Mouse (Mus musculus): ENCODE measurements at regions not wholly inside any gene's neighbourhood (a gene's known extent, or its start where the extent isn't known, plus 50 kb on each side); places are given as distances from the start of the nearest gene placed in this dataset.

DNA sequence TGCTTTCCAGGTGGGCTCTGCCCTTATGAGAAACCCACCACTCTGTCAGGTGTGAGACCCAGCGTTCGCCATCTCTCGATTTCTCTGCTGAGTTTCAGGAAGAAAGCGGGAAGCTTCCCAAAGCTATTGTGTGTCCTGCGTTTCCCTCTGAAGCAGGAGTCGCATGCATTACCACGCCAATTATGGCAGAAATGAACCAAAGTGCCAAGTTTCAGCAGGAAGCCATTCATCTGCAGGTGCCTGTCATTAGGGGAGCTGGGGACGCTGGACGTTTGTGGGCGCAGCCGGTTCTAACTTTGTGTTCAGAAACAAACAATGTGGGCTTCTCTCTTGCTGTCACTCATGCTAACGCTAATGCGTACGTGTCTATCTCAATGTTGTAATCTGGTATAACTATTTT is 91.3 kb upstream of the Card11 start:
- Histone ChIP-seq H3K27ac (no peak overlapping the region), H3K27me3 (replicated peaks) (no peaks in the 10 kb centered on the region), H3K4me2 (no peak overlapping the region), H3K9ac (no peak overlapping the region), H3K9me3 (no peaks in the 10 kb centered on the region), H3K4me3 (replicated peaks) (no peak overlapping the region), H3K4me1 (no peaks in the 10 kb centered on the region), H3K36me3 (no peaks in the 10 kb centered on the region)
- WGBS: 64% methylated on average over 14 of the region's 14 CpGs
- no peak for ATAC-seq (ENCODE audit: insufficient read depth, low FRiP score, low read depth)

DNA sequence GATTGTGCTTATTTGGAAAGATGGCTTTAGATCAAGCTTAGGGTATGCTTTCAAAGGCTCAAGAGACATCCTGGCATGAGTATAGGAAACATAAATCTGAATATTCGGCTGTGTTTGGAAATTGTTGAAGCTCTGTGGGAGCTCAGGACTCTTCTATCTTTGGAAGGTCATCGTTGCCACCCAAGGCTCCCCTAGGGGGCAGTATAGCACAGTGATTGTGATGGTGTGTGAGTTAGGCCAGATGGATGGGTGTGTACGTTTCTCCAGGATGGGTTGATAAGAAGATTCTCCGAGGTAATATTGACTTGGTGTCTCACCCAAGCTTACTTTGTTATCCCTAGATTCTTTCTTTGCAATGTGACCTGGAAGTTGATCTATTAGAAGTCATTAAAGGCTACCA is 93.3 kb upstream of the Card11 start:
- Histone ChIP-seq H3K27me3 (replicated peaks) (no peaks in the 10 kb centered on the region), H3K9ac (no peak overlapping the region), H3K36me3 (no peaks in the 10 kb centered on the region), H3K4me3 (replicated peaks) (no peak overlapping the region), H3K4me2 (no peak overlapping the region), H3K27ac (no peak overlapping the region), H3K4me1 (no peaks in the 10 kb centered on the region), H3K9me3 (no peaks in the 10 kb centered on the region)
- no peak for ATAC-seq (ENCODE audit: insufficient read depth, low FRiP score, low read depth)
- WGBS: 41% methylated on average over 4 of the region's 4 CpGs

DNA sequence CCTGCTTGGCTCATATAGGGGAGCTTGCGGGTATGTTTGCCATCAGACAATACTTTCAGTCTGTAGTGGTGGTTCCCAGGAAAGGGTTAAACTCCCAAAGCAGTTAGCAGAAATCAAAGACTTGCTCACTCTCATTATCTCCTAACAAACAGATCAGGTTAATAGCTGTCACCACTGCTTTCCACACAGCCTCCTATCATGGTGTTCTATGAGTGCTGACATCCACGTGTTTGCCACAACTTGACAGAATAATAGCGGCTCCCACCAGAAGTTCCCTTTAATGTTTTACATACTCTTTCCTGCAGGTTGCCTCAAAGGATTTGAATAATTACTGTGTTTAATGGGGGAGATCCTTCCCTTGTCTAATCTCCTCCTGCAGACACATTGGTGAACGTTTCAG is 97.5 kb upstream of the Card11 start:
- Histone ChIP-seq H3K4me1 (0 out of 2 replicates have a peak, but pooled peaks cover 3% of the 10 kb centered on the region), H3K4me2 (no peak overlapping the region), H3K27ac (no peak overlapping the region), H3K4me3 (replicated peaks) (no peak overlapping the region), H3K27me3 (replicated peaks) (no peaks in the 10 kb centered on the region), H3K9me3 (no peaks in the 10 kb centered on the region), H3K36me3 (no peaks in the 10 kb centered on the region), H3K9ac (no peak overlapping the region)
- WGBS: 57% methylated on average over 4 of the region's 4 CpGs
- no peak for ATAC-seq (ENCODE audit: insufficient read depth, low FRiP score, low read depth)

DNA sequence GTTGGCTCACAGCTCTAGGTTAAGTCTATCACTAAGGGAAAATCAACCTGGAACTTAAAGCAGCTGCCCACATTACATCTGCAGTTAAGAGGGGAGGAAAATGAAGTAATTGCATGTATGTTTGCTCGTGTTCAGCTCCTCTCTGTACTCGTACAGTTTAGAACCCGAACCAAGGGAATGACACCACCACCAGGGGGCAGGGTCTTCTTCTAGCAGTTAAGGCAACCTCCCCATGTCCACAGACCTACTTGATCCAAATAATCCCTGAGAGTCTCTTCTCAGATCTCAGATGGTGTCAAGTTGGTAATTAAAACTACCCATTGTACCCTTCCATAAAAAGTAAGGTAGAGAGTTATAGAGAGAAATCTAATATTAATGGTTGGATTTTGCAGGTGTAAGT is 111.3 kb upstream of the Card11 start:
- WGBS: 94% methylated on average over 3 of the region's 3 CpGs
- Histone ChIP-seq H3K4me1 (no peaks in the 10 kb centered on the region; the same call in 1 of the 2 replicates), H3K27me3 (replicated peaks) (no peaks in the 10 kb centered on the region), H3K9ac (no peak overlapping the region), H3K27ac (no peak overlapping the region), H3K4me3 (replicated peaks) (no peak overlapping the region), H3K4me2 (no peak overlapping the region), H3K36me3 (no peaks in the 10 kb centered on the region), H3K9me3 (no peaks in the 10 kb centered on the region)
- ATAC-seq (ENCODE audit: insufficient read depth, low FRiP score, low read depth): no peak

DNA sequence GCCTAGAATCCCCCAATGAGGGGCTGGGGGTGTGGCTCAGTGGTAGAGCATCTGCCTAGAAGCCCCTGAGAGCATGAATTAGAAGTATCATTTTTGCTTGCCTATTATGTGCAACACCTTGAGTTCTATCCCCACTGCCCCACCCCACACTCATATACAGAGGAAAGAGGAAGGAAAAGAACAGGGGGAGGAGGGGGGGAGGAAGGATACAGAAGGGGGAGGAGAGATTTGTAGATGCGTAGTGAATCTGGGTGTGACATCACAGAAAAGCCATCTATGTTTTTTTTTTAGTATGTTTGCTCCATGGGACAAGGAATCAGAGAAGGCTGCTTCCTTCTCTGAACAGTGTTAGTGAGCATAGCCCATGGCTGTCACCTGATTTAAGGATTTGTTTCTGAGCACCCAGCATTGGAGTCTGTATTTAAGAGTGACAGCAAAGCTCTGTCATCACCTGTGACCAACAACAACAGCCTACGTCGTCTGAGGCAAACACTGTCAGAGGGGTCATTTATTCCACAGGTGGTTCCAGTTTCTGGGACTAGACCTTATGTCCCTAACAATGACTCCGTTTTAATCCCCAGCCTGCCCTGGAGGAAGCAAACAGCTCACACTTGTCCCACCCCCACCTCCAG is 115.0 kb upstream of the Card11 start:
- no peaks in the 10 kb centered on the region for H3K9me3 ChIP-seq
- WGBS: 42% methylated on average over 4 of the region's 4 CpGs
- no peaks in the 10 kb centered on the region; the same call in 1 of the 2 replicates for H3K4me1 ChIP-seq
- H3K36me3 ChIP-seq: no peaks in the 10 kb centered on the region
- no peak for ATAC-seq (ENCODE audit: insufficient read depth, low FRiP score, low read depth)
- H3K27me3 ChIP-seq (replicated peaks): no peaks in the 10 kb centered on the region
- no peak overlapping the region for H3K27ac ChIP-seq
- H3K4me3 ChIP-seq (replicated peaks): no peak overlapping the region
- H3K9ac ChIP-seq: no peak overlapping the region
- H3K4me2 ChIP-seq: no peak overlapping the region

DNA sequence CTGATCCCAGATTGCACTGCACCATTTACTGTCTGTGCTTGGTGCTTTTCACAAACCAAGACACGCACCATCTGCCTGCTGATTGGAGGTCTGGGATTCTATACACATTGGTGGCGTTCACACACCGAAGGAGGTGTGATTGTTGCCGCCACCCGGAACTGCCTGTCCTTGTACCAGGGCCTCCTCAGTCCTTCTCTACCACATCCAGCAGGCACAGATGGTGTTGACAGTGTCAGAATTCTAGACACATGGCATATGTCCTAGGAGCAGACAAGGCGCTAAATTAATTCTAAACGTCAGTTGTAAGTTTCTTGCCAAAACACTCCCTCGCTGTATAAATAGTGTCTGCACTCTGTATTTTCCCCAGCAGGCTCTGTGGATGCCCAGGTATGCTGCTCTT is 115.6 kb upstream of the Card11 start:
- no peak for ATAC-seq (ENCODE audit: insufficient read depth, low FRiP score, low read depth)
- Histone ChIP-seq H3K9me3 (no peaks in the 10 kb centered on the region), H3K4me2 (peak overlapping the region; percentile 32; the same call in 1 of the 2 replicates), H3K36me3 (no peaks in the 10 kb centered on the region), H3K4me3 (replicated peaks) (no peak overlapping the region), H3K4me1 (no peaks in the 10 kb centered on the region; the same call in 1 of the 2 replicates), H3K27me3 (replicated peaks) (no peaks in the 10 kb centered on the region), H3K27ac (no peak overlapping the region), H3K9ac (no peak overlapping the region)
- WGBS: 57% methylated on average over 8 of the region's 8 CpGs

DNA sequence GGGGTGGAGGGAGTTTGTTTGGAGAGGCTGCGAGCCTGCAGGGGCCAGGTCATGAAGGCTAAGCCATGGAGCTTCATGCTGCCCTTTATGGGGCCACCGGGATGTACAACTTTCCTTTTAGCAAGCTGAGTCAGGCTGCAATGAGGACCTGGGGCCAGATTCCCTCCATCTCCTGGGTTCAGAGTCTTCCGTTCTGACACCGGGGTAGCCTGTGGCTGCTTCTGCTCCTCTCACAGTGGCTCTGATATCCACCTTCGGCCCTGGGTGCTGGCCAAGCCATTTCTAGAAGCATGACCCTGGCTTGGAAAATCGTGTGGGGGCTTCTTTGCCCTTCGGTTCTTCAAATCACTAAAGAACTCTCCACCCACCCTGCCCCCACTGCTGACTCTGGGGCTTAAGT is 115.4 kb upstream of the Sdk1 start:
- Histone ChIP-seq H3K4me3 (replicated peaks) (no peak overlapping the region), H3K9me3 (no peaks in the 10 kb centered on the region), H3K36me3 (no peaks in the 10 kb centered on the region), H3K4me1 (no peaks in the 10 kb centered on the region), H3K27me3 (replicated peaks) (no peaks in the 10 kb centered on the region), H3K9ac (no peak overlapping the region), H3K4me2 (no peak overlapping the region), H3K27ac (no peak overlapping the region)
- ATAC-seq (ENCODE audit: insufficient read depth, low FRiP score, low read depth): no peak
- WGBS: 74% methylated on average over 7 of the region's 7 CpGs

DNA sequence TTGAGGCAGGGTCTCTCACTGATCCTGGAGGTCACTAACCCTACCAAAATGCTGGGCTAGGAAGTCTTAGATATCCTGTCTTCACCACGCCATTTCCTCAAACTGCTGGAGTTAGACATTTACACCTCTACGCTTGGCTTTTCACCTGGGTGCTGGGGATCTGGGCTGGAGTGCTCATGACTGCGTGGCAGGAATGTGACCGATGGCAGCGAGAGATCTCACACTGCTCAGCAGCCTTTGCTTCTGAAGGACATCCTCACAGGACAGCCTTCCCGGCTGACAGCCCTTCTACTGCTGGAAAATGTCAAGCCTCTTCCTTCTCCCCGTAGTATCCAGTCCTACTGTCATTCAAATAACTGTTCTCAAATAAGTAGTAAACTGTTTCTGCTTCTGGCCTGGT is 114.8 kb upstream of the Sdk1 start:
- H3K9ac ChIP-seq: no peak overlapping the region
- 88% methylated on average over 7 of the region's 7 CpGs for WGBS
- no peak overlapping the region for H3K4me3 ChIP-seq (replicated peaks)
- H3K27me3 ChIP-seq (replicated peaks): no peaks in the 10 kb centered on the region
- ATAC-seq (ENCODE audit: insufficient read depth, low FRiP score, low read depth): no peak
- H3K9me3 ChIP-seq: no peaks in the 10 kb centered on the region
- H3K4me2 ChIP-seq: no peak overlapping the region
- H3K36me3 ChIP-seq: no peaks in the 10 kb centered on the region
- no peak overlapping the region for H3K27ac ChIP-seq
- no peaks in the 10 kb centered on the region for H3K4me1 ChIP-seq

DNA sequence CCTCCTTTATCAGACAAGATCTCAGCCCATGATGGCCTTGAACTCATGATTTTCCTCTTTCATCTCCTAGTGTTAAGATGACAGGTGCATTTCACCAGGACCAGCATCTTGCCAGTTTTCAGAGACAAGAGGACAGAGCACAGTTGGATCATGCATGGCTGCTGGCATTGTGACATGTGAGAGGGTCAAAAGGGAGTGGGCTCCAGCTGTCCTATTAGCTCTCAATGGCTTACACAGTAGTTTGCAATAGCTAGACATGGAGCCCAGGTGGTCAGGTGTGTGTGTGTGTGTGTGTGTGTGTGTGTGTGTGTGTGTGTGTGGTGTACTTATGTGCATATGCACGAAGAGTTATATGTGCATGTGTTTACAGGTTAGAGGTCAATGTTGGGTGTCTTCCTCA is 110.3 kb upstream of the Sdk1 start:
- no peak for ATAC-seq (ENCODE audit: insufficient read depth, low FRiP score, low read depth)
- Histone ChIP-seq H3K27ac (no peak overlapping the region), H3K4me2 (no peak overlapping the region), H3K4me1 (no peaks in the 10 kb centered on the region), H3K27me3 (replicated peaks) (no peaks in the 10 kb centered on the region), H3K36me3 (no peaks in the 10 kb centered on the region), H3K4me3 (replicated peaks) (no peak overlapping the region), H3K9ac (no peak overlapping the region), H3K9me3 (no peaks in the 10 kb centered on the region)
- WGBS: 100% methylated on average over 1 of the region's 1 CpGs

DNA sequence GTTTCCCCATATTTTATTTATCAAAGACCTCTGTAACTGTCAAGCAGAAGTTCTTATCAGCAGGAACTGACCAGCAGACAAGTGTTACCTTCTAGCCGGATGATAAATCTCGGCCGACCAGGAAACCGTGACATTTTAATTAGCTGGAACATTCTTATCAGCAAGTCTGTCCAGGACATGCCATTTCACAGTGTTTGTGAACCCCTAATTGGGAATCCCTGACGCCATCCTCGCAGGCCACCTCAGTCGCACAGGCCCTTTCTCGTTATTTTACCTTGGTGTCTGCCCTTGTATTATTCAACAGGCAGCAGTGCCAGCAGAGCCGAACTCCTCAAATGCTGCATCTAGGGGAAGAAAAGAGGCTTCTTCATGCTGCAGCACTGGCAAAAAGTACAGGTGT is 109.4 kb upstream of the Sdk1 start:
- ATAC-seq (ENCODE audit: insufficient read depth, low FRiP score, low read depth): no peak

DNA sequence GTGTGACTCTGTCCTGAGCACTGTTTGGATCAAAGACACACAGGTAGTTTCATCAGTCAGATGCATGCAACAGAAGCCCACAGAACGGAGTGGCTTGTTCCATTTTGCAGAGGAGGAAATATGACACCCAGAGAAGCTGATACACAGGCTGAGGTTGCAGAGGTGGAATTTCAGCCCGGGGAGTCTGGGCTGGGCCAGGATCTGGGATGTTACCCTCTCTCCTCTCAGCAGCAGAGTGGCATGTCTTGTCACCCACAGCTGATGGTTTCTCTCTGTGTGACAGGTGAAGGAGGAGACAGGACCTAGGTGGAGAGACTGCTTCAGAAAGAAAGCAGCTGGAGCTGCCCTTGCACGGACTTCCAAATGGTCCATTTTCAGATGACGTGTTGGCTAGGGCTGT is 105.1 kb upstream of the Sdk1 start:
- Histone ChIP-seq H3K9ac (no peak overlapping the region), H3K4me1 (0 out of 2 replicates have a peak, but pooled peaks cover 3% of the 10 kb centered on the region), H3K27ac (no peak overlapping the region), H3K9me3 (no peaks in the 10 kb centered on the region), H3K27me3 (replicated peaks) (no peaks in the 10 kb centered on the region), H3K36me3 (no peaks in the 10 kb centered on the region), H3K4me2 (no peak overlapping the region), H3K4me3 (replicated peaks) (no peak overlapping the region)
- no peak for ATAC-seq (ENCODE audit: insufficient read depth, low FRiP score, low read depth)
- 30% methylated on average over 4 of the region's 4 CpGs for WGBS

More for the DNA sequence above, 109.4 kb upstream of the Sdk1 start:
- H3K4me1 ChIP-seq: no peaks in the 10 kb centered on the region
- H3K9ac ChIP-seq: no peak overlapping the region
- no peak overlapping the region for H3K4me2 ChIP-seq
- H3K27ac ChIP-seq: no peak overlapping the region
- no peaks in the 10 kb centered on the region for H3K27me3 ChIP-seq (replicated peaks)
- H3K4me3 ChIP-seq (replicated peaks): no peak overlapping the region
- 43% methylated on average over 9 of the region's 9 CpGs for WGBS
- no peaks in the 10 kb centered on the region for H3K9me3 ChIP-seq
- no peaks in the 10 kb centered on the region for H3K36me3 ChIP-seq

DNA sequence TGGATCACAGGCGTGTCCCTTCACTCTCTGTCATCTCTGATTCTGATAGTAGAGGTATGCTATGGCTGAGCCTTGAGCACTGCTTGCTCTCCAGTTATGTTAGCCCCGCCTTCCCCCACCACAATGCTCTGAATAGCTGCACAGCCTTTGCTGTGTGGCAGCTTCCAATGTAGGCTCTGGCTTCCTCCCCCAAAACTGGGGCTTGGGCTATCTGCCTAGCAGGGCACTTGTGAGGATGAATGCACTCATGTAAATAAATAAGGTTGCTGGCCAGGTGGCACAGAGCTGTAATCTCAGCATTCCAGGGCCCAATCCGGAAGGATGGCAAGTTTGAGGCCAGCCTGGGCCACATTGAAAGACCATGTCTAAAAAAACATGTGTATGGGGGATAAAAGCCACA is 103.6 kb upstream of the Sdk1 start:
- Histone ChIP-seq H3K27ac (no peak overlapping the region), H3K27me3 (replicated peaks) (no peaks in the 10 kb centered on the region), H3K4me3 (replicated peaks) (no peak overlapping the region), H3K9me3 (no peaks in the 10 kb centered on the region), H3K9ac (no peak overlapping the region), H3K36me3 (no peaks in the 10 kb centered on the region), H3K4me1 (0 out of 2 replicates have a peak, but pooled peaks cover 3% of the 10 kb centered on the region), H3K4me2 (no peak overlapping the region)
- WGBS: 80% methylated on average over 3 of the region's 3 CpGs
- no peak for ATAC-seq (ENCODE audit: insufficient read depth, low FRiP score, low read depth)

DNA sequence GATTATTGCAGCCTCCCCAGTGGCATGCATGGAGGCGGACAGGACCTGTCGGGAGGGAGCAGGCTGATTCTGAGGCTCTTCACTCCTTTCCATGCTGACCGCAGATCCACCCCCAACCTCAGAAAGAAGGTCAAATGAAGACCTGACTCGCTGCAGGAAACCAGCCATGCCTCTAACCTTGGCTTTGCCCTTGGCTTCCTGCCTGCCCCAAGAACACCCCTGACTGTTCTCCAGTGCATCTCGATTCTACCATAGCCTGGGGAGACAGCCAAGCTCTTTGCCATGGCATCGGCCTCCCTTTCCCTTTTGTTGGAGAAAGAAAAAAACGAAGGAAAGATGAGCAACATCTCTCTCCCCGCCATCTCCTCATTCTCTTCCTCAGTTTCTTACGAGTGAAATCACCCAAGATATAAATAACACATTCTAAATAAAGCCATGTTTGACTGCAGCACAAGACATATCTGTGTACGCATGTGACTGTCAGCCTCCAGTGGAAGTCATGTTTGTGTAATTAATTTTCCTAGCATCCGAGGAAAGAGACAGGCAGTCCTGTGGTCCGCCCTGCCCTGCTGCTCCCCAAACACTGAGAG is 102.4 kb upstream of the Sdk1 start:
- H3K27ac ChIP-seq: no peak overlapping the region
- no peak for ATAC-seq (ENCODE audit: insufficient read depth, low FRiP score, low read depth)
- H3K9me3 ChIP-seq: no peaks in the 10 kb centered on the region
- H3K4me1 ChIP-seq: 0 out of 2 replicates have a peak, but pooled peaks cover 3% of the 10 kb centered on the region
- no peaks in the 10 kb centered on the region for H3K27me3 ChIP-seq (replicated peaks)
- H3K4me2 ChIP-seq: no peak overlapping the region
- H3K36me3 ChIP-seq: no peaks in the 10 kb centered on the region
- H3K9ac ChIP-seq: no peak overlapping the region
- no peak overlapping the region for H3K4me3 ChIP-seq (replicated peaks)
- WGBS: 49% methylated on average over 12 of the region's 12 CpGs
